Mouse (Mus musculus) heart, adult 2 months (tissue): ENCODE results near the gene Slc17a1.

ENCODE experiments used
- CTCF ChIP-seq: fragments of 200-600 bp; IDR thresholded peaks from 2 replicates; pipeline ENCODE4 v1.8.1; 2022; ENCODE audit warnings: antibody characterized with exemption, mild to moderate bottlenecking, moderate library complexity
- EP300 ChIP-seq: fragments of 200-500 bp; IDR thresholded peaks from 2 replicates; pipeline ENCODE4 v1.6.1; 2011; ENCODE audit warnings: low read depth, low read length, control low read depth; ENCODE audit not compliant: insufficient read depth
- POLR2A ChIP-seq: fragments of 200-500 bp; IDR thresholded peaks from 2 replicates; pipeline ENCODE4 v1.6.1; 2011; ENCODE audit warnings: mild to moderate bottlenecking, low read depth, low read length, control low read depth; ENCODE audit not compliant: insufficient read depth

- TF ChIP-seq POLR2A, result no peak
- no peak for TF ChIP-seq CTCF
- no peak for TF ChIP-seq EP300
Observed at GRCm38 (mm10) chr13:23820179-23820940, 47.2 kb upstream of the Slc17a1 start.
